Mouse (Mus musculus): ENCODE measurements around the gene Ncbp2. TPM values are rescaled to one million over a fixed set of nuclear protein-coding genes. Genes with fewer than 3 reads are reported as not detected.

Ncbp2 gene
- 48.6 and 51.0 TPM in 2 replicates for total RNA-seq (2021)
- long read RNA-seq, experiment 1, transcript Ncbp2-201 (4 exons, 2,070 nt), result major isoform, 64 of 72 reads
- long read RNA-seq, experiment 1, partial matches to known transcripts, result 6 of 72 reads
- long read RNA-seq, experiment 1, other reads (novel, unspliced or antisense), result 2 of 72 reads
- long read RNA-seq, experiment 2, transcript Ncbp2-201 (4 exons, 2,070 nt), result major isoform, 73 of 80 reads
- long read RNA-seq, experiment 2, partial matches to known transcripts, result 2 of 80 reads
- long read RNA-seq, experiment 2, other reads (novel, unspliced or antisense), result 5 of 80 reads

DNA sequence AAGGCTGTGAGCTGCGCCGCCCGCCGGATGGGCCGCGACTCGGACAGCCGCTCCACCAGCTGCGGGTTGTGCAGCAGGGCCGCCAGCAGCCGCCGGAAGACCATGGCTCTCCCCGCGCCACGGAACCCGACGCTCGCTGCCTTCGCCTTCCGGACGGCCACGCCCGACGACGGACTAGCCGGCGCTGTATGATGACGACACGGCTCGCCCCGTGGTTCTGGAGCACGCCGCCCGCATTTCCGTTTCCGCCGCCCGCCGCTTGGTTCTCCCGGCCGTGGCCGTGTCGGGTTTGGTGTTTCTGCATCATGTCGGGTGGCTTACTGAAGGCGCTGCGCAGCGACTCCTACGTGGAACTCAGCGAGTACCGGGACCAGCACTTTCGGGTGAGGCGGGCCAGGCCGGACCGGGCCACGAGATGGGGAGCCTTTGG is at the start of gene Ncbp2, which contains the start of gene 0610012G03Rik:
Gene Ncbp2, plus strand, starts transcription at position 169 of the 430 bp plus-strand sequence.
Gene 0610012G03Rik, minus strand, starts transcription at position 150 of the 430 bp plus-strand sequence.
- peak; percentile 98 for DNase-seq

DNA sequence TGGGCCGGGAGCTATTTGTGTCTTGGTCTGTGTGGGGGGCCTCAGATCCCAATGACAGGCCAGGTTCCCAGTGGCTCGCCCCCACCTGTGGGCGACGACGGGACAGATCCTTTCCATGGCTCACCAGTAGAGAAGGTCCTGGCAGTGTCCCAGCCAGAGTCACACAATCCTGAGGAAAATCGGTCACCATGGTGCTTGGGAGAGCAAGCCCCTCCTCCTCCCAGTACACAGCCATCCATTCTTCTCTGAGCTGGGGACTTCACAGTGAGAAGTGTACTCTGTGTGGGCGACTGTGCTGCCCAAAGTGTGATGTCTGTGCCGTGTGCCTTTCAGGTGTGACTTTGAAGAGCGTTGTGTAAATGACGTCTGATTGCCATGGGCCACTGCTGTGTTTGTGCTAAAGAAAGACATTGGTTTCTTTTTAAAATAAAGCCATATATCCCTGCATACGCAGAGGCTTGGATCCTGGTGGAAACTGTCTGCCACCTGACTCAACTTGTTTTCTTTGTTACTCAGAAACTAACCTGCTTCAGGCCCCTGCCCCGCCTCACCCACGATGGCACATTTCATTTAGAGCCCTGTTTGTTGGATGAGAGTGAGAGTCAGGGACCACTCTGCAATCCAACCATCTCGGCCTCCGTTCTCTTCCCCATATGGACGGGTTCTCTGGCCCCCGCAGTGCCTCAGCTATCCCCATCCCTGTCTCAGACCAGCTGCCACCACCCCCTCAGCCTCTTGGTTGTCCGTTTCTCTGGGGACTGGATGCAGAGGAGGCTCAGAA is 49.6 kb upstream of the Ncbp2 start:
- DNase-seq, result no peak

GRCm38 (mm10) chr16:31901886-31902285 is 46.4 kb upstream of the Ncbp2 start:
- no peak for DNase-seq

GRCm38 (mm10) chr16:31903239-31903638 is 45.1 kb upstream of the Ncbp2 start:
- no peak for DNase-seq

DNA sequence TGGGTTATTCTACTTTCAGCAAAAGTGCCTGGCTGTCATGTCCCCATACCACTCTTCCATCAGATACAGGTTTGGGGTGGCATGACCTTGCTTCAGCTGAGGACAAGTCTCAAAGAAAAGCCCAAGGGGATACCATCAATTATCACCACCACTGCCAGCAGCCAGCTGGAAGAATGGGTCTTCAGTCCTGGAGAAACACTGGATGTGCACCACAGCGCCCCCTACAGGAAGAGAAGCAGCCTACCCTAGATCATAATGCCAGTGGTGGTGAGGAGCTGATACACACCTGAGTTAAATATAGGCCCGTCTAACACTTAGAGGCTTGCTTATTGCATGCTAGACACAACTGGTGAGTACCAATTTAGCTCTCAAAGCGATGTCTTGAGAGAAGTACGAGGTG is 43.0 kb upstream of the Ncbp2 start:
- DNase-seq, result no peak

DNA sequence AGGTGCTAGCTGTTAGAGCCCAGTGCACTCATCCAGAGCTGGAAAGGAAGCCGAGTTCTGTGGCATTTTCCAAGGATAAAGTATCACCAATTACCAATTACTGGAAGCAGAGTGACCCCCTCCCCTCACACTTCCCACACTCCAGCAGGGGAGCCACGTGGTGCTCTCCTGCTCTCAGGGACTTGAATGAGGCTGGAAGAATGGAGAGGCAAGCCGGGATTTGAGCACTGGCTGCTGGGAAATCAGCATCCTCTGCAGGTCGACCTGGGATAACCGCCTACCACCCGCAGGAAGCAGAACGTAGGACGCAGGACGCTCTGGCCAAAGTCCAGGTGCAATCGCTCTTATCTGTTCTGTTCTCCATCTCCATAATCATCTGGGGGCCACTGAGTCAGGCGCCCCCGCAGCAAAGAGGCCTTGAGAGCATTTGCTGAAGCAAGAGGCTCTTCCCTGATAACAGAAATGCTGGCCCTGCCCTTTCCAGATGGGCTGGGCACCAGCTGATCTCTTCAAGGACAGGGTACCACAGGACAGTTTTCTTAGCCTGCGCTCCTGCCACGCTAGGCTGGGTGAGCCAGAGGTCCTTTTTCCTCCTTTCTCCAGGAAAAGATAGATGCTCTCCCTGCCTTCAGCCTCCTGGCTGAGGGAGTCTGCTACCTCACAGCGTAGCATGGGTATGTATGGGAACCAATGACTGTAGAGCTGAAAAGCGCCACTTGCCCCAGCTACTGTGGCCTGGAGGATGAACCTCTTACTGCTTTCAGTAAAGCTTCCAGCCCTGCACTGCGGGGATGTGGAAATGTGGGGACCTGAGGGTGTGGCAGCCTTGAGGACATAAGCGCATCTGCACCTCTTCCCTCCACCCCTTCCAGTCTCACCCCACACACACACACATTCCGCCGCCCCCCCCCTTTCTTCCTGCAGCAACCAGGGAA is 42.2 kb upstream of the Ncbp2 start:
- DNase-seq, result peak; percentile 41

GRCm38 (mm10) chr16:31906896-31907295 is 41.4 kb upstream of the Ncbp2 start:
- DNase-seq, result peak; percentile 71

- DNase-seq, result no peak
Measured at GRCm38 (mm10) chr16:31908959-31909358, 39.4 kb upstream of the Ncbp2 start.

DNA sequence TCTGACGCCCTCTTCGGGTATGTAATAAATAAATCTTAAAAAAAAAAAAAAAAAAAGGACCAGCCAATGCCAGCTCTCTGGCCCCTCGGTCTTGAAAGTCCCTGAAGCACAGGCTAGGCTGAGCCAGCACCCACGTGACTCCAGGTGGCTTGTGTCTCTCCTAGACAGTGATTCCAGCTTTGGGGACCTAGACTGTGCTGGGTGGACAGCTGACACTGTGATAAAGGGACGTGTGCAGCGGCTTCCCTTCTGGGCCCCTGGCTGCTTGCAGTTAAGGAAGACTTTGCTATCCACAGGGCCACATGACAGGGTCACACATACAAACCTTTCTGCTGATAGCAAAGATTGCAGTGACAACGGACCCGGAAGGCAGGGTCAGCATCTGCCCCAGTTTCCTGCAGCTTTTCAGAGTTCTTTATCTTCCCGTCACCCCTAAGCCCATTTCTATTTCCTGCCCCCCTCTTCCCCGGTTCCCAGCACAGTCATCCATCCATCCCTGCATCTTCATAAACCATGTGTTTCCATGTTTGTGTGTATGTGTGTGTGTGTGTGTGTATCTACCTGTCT is 37.9 kb upstream of the Ncbp2 start:
- peak; percentile 17 for DNase-seq

- DNase-seq, result peak; percentile 29
Measured at GRCm38 (mm10) chr16:31917776-31918175, 30.5 kb upstream of the Ncbp2 start.

DNA sequence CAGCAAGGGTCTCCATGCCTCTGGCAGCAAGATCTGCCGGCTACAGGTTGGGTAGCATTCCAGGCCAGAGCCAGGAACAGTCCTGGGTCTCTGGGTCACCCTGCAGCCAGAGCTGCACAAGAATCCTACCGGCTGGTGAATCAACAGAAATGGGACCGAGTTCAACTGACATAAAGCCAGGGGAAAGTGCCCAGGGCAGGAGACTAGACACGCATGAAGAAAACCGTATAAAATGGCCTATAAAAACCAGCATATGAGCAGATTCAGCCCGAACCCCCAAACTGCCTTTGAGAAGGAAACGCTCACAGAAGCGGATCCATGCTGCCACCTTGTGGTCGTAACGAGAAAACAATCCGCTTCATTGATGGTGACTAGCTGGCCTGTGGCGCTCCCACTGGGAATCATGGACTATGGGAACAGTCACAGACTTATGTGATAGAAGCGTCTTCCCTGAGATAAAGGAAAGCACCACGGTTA is 30.0 kb upstream of the Ncbp2 start:
- peak; percentile 84 for DNase-seq

GRCm38 (mm10) chr16:31924368-31924767 is 23.9 kb upstream of the Ncbp2 start:
- no peak for DNase-seq

DNA sequence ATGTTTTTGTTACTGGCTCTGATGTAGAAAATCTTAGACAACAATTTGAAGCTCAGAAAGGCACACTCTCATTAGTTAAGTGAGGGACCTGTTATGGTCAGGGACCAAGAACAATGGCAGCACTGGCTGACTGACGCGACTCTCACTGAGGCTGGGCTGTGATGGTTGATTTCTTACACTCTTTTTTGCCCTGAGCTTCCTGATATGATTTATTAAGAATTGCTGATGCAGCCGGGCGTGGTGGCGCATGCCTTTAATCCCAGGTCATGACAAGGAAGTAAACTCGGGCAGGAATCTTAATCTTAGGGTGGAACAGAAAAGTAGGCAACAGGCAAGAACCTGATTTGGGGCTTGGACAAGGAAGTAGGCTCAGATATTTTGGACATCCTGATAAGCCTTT is 22.2 kb upstream of the Ncbp2 start:
- no peak for DNase-seq

- no peak for DNase-seq
Measured at GRCm38 (mm10) chr16:31926547-31927182, 21.6 kb upstream of the Ncbp2 start.

- DNase-seq, result no peak
Measured at GRCm38 (mm10) chr16:31927412-31927811, 20.9 kb upstream of the Ncbp2 start.

DNA sequence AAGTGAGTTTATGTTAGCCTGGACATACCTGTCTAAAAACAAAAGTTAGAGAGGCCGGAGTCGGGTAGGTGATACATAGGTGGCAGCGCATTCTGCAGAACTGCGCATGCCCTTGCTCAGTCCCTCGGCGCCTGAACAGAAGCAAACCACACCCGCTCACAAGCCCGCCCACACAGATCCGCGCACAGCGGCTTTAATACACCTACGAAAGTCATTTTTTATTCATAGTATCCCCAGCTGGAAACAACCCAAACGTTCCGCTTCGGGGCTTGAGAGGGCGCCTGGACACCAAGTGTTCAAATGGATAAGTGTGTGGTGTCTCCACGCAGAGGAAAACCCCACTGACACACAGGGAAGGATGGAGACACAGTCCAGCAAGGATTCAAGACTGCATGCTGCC is 17.0 kb upstream of the Ncbp2 start:
- DNase-seq, result no peak

DNA sequence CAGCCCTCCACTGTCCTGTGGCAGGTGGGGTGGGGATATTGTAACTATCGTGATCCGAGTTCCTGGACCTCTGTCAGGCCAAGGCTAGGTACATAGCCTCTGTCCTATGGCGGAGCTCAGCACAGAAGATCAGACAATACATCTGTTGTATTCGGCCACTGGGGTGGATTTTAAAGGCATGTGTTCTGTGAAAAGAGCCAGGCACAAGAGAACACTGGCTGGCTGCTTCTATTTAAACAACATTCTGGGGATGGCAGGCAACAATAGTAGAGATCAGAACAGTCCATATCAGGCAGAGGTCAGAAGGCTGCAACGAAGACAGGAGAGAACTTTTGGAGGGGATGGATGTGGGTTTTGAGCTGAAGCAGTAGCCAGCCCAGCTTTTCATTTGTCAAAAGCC is 16.1 kb upstream of the Ncbp2 start:
- no peak for DNase-seq

GRCm38 (mm10) chr16:31932840-31933697 is 15.2 kb upstream of the Ncbp2 start:
- DNase-seq, result peak; percentile 93

DNA sequence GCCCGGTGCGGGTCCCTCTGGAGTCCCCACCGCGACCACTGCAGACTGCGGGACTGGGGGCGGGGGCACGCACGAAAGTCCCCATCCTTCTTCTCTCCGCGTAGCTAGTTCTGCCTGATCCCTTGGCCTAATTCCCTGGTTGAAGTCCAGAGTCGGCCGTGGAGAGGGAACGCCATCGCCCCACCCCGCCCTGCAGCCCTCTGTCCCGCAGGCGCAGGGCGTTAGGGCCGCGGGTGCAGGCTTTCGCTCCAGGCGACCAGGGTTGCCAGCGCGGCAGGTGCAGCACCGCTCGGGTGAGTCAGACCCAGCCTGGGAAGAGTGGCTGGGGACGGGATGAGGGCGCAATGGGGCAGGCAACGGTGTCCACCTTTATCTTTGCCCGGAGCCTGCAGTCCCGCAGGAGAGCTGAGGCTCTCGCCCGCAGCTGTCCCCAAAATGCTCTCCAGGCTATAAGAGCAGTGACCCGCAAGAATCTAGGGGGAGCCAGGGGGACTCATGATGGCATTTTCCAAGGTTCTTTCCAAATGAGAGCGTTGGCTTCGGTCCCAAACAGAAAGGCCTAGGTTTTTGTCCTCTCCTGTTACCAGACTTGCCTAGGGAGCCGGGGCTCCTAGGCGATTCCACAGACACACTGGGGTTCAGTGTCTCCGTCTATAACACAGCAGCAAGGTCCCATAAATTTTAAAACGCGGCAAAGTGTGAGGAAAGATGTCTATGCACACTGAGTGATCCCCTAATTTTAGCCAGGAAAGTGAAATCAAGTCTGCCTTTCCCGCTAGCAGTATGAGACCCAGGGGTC is 14.4 kb upstream of the Ncbp2 start, which contains the start of gene Pigz:
Gene Pigz, plus strand, starts transcription at position 101 of the 799 bp plus-strand sequence.
- peak; percentile 70 for DNase-seq

Data from adrenal gland, postnatal 14 days (tissue).